Mouse (Mus musculus) left cerebral cortex, postnatal 4 days (tissue): ENCODE results near the gene Apln. TPM values are rescaled to one million over a fixed set of nuclear protein-coding genes. Genes with fewer than 3 reads are reported as not detected.

Experiments used
- DNase-seq: peaks from one replicate; pipeline ENCODE4 v3.0.0-alpha.2; 2022
- intact Hi-C: fragments of 180-260 bp; cut with DNase I; formaldehyde crosslinking; loops from one replicate; pipeline ENCODE4 v1.15.1; 2025
- total RNA-seq, 2 experiments: library from RNA; stranded (reverse); gene quantifications; 2 replicates each; pipeline ENCODE4 v1.2.3; 2021

The Apln gene
- total RNA-seq: 10 to 100 TPM in 1 of 2 experiments, 1 to 10 TPM in 1; 9.2 to 11.1 TPM

GRCm38 (mm10) chrX:48034144-48035113, at the start of gene Apln:
TSS of gene Apln (minus strand) at chrX:48034853.
- intact Hi-C loops: no loop called here
- DNase-seq: peak; percentile 42

- intact Hi-C loops: no loop called here
- no peak for DNase-seq
These were observed 47.7 kb upstream of the Apln start for GRCm38 (mm10) chrX:48082364-48082763.

- intact Hi-C loops: no loop called here
- peak; percentile 17 for DNase-seq
These were observed 42.3 kb upstream of the Apln start for GRCm38 (mm10) chrX:48076806-48077425.

GRCm38 (mm10) chrX:48074691-48075090, 40.0 kb upstream of the Apln start:
- intact Hi-C loops: no loop called here
- peak; percentile 38 for DNase-seq

GRCm38 (mm10) chrX:48072401-48072800, 37.7 kb upstream of the Apln start:
- intact Hi-C loops: no loop called here
- DNase-seq: no peak

- intact Hi-C loops: no loop called here
- DNase-seq: no peak
These were observed 37.3 kb upstream of the Apln start for GRCm38 (mm10) chrX:48071961-48072360.

GRCm38 (mm10) chrX:48066891-48067290, 32.2 kb upstream of the Apln start:
- DNase-seq: no peak
- intact Hi-C loops: no loop called here

GRCm38 (mm10) chrX:48064166-48064853, 29.7 kb upstream of the Apln start:
- DNase-seq: no peak
- intact Hi-C loops: no loop called here

GRCm38 (mm10) chrX:48062481-48062880, 27.8 kb upstream of the Apln start:
- DNase-seq: no peak
- intact Hi-C loops: no loop called here

GRCm38 (mm10) chrX:48054186-48055015, 19.7 kb upstream of the Apln start:
- DNase-seq: peak; percentile 48
- intact Hi-C loops: no loop called here

- no peak for DNase-seq
- intact Hi-C loops: no loop called here
These were observed 19.1 kb upstream of the Apln start for GRCm38 (mm10) chrX:48053743-48054142.

GRCm38 (mm10) chrX:48046315-48046714, 11.7 kb upstream of the Apln start:
- no peak for DNase-seq
- intact Hi-C loops: no loop called here

GRCm38 (mm10) chrX:48044261-48044660, 9.6 kb upstream of the Apln start:
- intact Hi-C loops: no loop called here

GRCm38 (mm10) chrX:48042748-48043147, 8.1 kb upstream of the Apln start:
- intact Hi-C loops: no loop called here
- DNase-seq: no peak

More at GRCm38 (mm10) chrX:48044261-48044660, 9.6 kb upstream of the Apln start:
- DNase-seq: no peak

- intact Hi-C loops: no loop called here
These were observed 5.7 kb upstream of the Apln start for GRCm38 (mm10) chrX:48040379-48040778.

GRCm38 (mm10) chrX:48033766-48034143, 898 bp downstream of the Apln start:
- intact Hi-C loops: no loop called here

More at GRCm38 (mm10) chrX:48040379-48040778, 5.7 kb upstream of the Apln start:
- no peak for DNase-seq

GRCm38 (mm10) chrX:48033024-48033423, 1.6 kb downstream of the Apln start:
- DNase-seq: peak; percentile 62
- intact Hi-C loops: no loop called here

More at GRCm38 (mm10) chrX:48033766-48034143, 898 bp downstream of the Apln start:
- no peak for DNase-seq

GRCm38 (mm10) chrX:48031866-48032265, 2.8 kb downstream of the Apln start:
- intact Hi-C loops: no loop called here
- no peak for DNase-seq

- DNase-seq: no peak
- intact Hi-C loops: no loop called here
These were observed 4.1 kb downstream of the Apln start for GRCm38 (mm10) chrX:48030593-48030992.

- DNase-seq: no peak
- intact Hi-C loops: no loop called here
These were observed 11.8 kb downstream of the Apln start for GRCm38 (mm10) chrX:48022811-48023210.
